In the genomic region with DNA sequence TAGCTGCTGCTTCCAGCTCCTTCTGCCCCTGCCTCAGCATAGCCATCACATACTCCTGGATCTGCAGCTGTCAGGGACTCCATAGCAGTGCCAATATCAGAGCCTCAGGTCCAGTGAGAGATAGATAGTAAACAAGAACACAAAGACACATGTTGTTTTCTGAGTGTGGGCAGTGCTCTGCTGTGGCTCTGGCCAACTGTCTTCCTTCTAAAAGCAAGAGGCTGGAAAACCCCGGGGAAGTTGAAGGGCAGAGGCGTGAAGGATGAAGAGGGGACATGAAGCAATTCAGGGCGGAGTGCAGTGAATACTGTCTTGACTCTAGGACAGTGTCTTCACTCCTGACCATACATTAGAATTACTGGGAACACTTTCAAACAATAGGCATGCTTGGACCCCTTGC, we compare ENCODE assay signal across 14 mouse cellular contexts.
"Had no signal": no experiment of that assay in that cellular context is flagged by ENCODE, and none has a peak within 500 bp of the region (broad histone marks: within the 10 kb centered on the region; RNA-seq: fewer than 3 reads in every experiment).

No protein-coding gene starts in this region.

- ATAC-seq: liver, embryonic 12.5 days; midbrain, embryonic 15.5 days had no signal

- H3K4me3 ChIP-seq: layer of hippocampus, adult 2 months; limb, embryonic 15.5 days; liver, embryonic 12.5 days; midbrain, embryonic 15.5 days had no signal

- H3K27ac ChIP-seq: layer of hippocampus, adult 2 months; limb, embryonic 15.5 days; liver, embryonic 12.5 days; midbrain, embryonic 15.5 days; stomach, postnatal 0 days had no signal

- DNase-seq: kidney, adult 11 months; kidney, postnatal 10 days; kidney, postnatal 4 days; lung, embryonic 14.5 days; lung, postnatal 10 days; lung, postnatal 4 days; right cerebral cortex, postnatal 14 days; thymus, adult 2 months; thymus, postnatal 25 days had no signal
